Mouse (Mus musculus): ENCODE measurements around the gene Gm4297.
"Not testable (repeated sequence)": the region's sequence is repeated elsewhere in the genome, so short reads cannot be mapped to it uniquely, and the experiment has no call there.

The Gm4297 gene

GRCm38 (mm10) chrX:24574795-24575194 is at the start of gene Gm4297:
Gm4297 (minus strand) TSS chrX:24574895.
- not testable (repeated sequence) for DNase-seq (ENCODE audit: extremely low spot score, low spot score)

Measured in neural tube, embryonic 10.5 days (tissue).